Mouse (Mus musculus) urinary bladder, postnatal 36 days (tissue): Measurements from ENCODE around the gene 2010111I01Rik.
"Not testable (repeated sequence)": the region's sequence is repeated elsewhere in the genome, so short reads cannot be mapped to it uniquely, and the experiment has no call there.

Source experiments
- DNase-seq, 2 experiments: peaks; one replicate each; pipeline ENCODE4 v3.0.0; 2022; ENCODE audit warnings: low spot score in 2 of 2, mixed read lengths in 1 of 2

2010111I01Rik gene

GRCm38 (mm10) chr13:62955997-62956396, 8.7 kb upstream of the 2010111I01Rik start:
- no peak for DNase-seq

GRCm38 (mm10) chr13:62956776-62957175, 7.9 kb upstream of the 2010111I01Rik start:
- no peak for DNase-seq

DNA sequence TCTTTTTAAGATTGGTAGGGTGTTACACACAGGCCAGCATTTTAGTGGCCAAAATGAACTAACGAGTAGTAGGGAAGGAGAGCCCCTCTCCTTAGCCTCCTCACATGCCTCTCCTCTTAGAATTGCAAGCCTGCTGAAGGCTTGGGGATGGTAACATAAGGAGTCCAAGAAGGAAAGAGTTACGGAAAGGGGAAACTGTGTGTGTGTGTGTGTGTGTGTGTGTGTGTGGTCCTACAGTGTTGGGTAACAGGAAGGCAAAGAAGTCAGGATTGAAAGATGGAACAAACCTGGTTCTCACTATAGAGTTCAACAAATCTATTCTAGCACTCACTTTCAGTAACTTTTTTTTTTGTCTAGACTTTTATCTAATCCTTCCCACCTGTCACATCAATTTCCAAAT, 1.3 kb upstream of the 2010111I01Rik start:
- no peak for DNase-seq

- no peak for DNase-seq
These were observed 3.5 kb downstream of the 2010111I01Rik start for GRCm38 (mm10) chr13:62968223-62968622.

- DNase-seq: no peak
These were observed 6.0 kb downstream of the 2010111I01Rik start for GRCm38 (mm10) chr13:62970515-62971269.

GRCm38 (mm10) chr13:62972403-62972802, 7.7 kb downstream of the 2010111I01Rik start:
- no peak for DNase-seq

DNA sequence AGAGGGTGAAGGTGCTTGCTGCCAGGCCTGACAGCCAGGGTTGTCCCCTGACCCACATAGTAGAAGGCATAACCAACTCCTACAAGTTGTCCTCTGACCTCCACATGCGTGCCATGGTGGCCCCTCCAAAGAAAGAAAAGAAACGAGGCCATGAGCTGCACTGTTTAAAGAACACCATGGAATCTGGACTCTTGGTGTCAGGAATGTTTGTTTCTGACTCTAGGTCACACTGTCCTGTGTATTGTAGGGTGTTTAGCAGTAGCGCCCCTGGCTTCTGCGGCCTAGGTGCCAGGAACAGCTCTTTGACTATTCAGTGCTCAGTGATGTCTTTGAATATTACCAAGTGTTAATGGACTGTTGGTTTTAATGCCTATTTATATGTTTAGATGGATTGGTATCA, 8.4 kb downstream of the 2010111I01Rik start:
- DNase-seq: no peak

- DNase-seq: no peak
These were observed 13.4 kb downstream of the 2010111I01Rik start for GRCm38 (mm10) chr13:62978104-62978503.

DNA sequence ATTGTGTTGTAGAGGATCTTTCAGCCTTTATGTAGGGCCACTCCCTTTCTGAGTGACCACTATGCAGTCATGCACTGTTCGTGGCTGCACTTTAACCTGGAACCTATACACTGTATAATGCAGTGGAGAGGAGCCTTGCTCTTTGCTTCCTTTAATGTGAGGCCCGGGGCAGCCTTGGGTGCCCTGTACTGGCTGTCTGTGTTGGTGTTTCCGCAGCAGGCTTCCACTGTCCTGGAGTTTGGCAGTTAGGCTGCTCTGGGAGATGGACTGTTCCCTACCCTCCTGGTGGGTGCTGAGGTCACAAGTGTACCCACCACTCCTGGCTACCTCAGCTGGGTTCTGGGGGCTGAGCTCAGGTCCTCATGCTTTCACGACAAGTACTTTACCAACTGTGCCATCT, 14.1 kb downstream of the 2010111I01Rik start:
- DNase-seq: no peak

GRCm38 (mm10) chr13:62979215-62979614, 14.5 kb downstream of the 2010111I01Rik start:
- no peak for DNase-seq

GRCm38 (mm10) chr13:62980131-62980530, 15.4 kb downstream of the 2010111I01Rik start:
- no peak for DNase-seq

DNA sequence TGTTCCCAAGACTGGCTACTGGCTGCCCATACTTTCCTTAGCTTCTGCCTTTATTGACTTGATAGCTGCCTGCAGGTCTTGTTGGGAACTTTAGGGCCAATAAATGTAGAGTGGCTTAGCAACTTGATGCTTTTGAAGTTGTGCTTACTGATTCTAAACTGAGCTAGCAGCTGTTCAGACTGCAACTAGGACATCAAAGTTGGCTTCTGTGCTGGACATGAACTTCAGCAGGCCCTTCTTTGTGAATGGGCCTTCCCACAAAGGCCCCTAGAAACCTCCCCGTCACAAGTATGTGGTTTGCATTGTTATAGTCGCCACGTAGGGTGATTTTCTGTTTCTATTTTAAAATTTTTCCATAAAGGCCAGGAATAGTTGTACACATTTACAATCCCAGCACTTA, 19.8 kb downstream of the 2010111I01Rik start:
- no peak for DNase-seq

DNA sequence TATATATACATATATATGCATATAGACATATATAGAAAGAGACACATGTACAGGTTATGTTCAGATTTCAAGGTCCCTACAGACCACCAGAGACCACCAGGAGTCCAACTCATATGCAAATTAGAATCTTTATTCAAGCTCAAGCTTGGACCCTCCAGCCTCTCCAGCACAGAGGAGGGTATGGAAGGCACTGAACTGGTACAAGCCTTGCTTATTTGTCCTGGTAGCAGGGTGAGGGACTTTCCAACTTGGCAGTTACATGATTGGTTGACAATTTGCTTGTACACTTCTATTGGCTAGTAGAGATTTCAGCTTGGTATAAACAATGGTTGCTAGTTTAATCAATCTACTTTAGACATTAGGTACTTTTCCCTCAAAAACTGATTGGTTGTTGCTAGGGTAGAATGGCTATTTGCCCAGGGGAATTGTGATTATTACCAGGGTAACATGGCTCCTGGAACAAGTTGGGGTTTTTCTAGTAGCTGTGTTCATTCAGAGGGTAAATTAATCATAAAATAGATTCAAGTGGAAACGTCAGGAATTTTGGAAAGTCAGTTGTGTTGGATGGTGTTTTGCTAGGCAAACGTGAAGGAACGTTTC, 25.3 kb downstream of the 2010111I01Rik start:
- no peak for DNase-seq

DNA sequence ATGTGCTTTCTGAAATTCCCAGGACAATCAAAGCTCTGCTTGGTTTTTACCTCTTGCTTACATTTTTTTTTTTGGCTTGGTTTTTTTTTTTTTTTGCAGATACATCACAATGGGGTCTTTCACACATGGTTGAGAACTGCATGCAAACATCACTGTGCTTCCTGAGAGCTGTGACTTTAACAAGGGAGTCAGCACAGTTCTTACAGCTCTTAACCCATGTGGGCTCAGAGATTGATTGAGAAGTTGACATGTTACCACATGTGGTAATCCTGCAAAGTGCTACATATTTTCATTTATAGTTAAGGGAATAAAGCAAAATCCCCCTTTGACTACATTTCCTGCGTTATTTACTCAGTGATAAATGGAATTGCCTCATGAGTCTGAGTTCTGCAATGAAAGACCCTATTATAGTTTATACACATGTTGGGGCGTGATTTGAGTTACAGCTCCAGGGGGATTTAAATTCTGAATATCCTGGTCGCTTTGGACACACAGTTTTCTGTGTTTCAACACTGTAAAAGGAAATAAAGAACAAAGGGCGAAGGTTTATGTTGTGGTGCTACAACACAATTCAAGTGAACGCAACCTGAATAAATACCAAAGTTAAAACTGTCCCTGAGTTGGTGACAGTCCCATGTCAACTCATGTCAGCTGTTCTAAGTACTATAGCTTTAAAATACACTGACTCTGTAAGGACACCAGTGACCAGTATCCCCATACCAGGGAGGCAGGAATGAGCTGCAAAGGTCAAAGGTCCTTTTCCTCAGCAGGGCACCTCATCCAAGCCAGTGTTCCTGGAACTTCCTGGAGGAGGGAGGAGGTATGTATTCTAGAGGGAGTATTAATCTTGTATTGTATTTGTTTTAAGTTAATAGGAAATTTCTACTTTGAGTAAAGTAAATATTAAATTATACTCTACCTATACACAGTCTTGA, 29.1 kb downstream of the 2010111I01Rik start:
- DNase-seq: no peak

GRCm38 (mm10) chr13:62996767-62997166, 32.1 kb downstream of the 2010111I01Rik start:
- no peak for DNase-seq

DNA sequence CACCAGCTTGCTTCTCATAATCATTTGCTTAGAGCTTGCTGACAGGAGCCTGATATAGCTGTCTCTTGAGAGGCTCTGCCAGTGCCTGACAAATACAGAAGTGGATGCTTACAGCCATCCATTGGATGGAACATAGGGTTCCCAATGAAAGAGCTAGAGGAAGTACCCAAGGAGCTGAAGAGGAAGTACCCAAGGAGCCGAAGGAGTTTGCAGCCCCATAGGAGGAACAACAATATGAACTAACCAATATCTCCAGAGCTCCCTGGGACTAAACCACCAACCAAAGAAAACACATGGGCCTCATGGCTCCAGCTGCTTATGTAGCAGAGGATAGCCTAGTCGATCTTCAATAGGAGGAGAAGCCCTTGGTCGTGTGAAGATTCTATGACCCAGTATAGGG, 42.8 kb downstream of the 2010111I01Rik start:
- DNase-seq: not testable (repeated sequence)

GRCm38 (mm10) chr13:63010345-63011090, 45.8 kb downstream of the 2010111I01Rik start:
- no peak for DNase-seq

- no peak for DNase-seq
These were observed 49.7 kb downstream of the 2010111I01Rik start for GRCm38 (mm10) chr13:63014353-63014752.

- no peak for DNase-seq
These were observed 50.7 kb downstream of the 2010111I01Rik start for GRCm38 (mm10) chr13:63015362-63015761.

DNA sequence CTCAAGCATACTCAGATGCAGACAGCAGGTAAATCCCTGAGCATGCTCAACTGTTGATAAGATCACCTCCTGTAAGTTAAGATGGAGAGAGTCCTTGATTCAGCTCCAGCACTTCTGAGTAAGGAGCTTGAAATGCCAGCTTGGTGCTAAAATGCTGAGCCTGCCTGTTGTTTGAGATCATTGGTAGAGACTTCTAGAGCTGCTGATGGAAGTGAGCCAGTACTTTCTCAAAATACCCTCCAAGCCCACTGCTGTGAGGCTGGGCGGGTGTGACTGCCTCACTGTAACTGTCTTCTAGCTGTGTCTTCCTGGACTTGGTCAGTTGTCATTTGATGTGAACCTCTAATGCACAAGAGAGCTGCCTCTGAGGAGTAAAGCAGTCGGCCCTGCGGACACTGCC, 51.4 kb downstream of the 2010111I01Rik start:
- DNase-seq: no peak
